Mouse (Mus musculus): ENCODE data around the gene Snhg11. TPM values are rescaled to one million over a fixed set of nuclear protein-coding genes. Genes with fewer than 3 reads are reported as not detected.

Snhg11 gene
- 6.5 and 10.0 TPM in 2 replicates for polyA plus RNA-seq (2014; fragmentation: Nextera tagmentation; extraction: Ambion mirVana)

DNA sequence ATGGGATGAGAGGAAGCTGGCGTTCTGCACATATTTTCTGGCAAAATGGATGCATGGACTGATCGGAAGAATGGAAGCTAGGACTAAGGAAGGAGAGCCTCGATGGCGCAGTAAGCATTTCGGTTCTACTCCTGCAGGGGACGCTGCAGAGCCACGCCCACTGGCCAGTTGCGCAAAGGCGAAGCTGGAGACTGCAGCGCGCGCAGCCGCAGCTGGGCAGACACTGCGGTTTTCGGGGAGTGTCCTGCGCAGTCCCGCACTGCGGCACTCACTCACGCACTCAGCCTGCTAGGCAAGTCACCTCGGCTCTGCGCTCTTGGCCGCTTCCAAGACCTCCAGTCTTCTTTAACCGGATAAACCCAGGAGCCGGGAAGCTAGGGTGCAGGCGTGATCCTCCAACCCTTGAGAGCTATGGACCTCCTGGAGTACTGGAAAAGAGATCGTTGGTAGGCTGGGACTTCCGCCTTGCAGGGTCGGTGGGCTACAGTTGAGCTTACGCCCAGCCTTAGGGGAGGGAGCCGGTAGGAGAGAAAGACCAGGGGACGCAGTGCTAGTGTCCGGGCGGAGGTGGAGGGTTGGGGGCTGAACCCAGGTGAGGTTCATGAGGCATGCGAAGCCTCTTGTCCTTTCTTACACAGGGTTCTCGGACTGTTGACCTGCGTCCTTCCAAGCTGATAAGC is at the start of gene Snhg11:
Gene Snhg11, plus strand, starts transcription at position 196 of the 680 bp plus-strand sequence.
- WGBS = 2% methylated on average over 36 of the region's 36 CpGs
- ATAC-seq (ENCODE audit: insufficient number of reproducible peaks, insufficient read depth, low FRiP score, low read depth) = 0 out of 2 replicates have a peak, but pooled peaks have one; percentile 42
- Histone ChIP-seq H3K4me2 (replicated peaks; ENCODE audit: low read depth, low read length) (peak within 1 kb of the TSS; percentile 60), H3K4me3 (ENCODE audit: low read depth, low read length) (peak within 1 kb of the TSS; percentile 29), H3K27ac (ENCODE audit: low read length) (no peak within 1 kb of the TSS), H3K27me3 (ENCODE audit: control insufficient read depth, insufficient read depth, low read length) (no peaks in the 10 kb centered on the region), H3K9me3 (ENCODE audit: control insufficient read depth, low read depth, low read length) (no peaks in the 10 kb centered on the region), H3K9ac (replicated peaks; ENCODE audit: low read depth, low read length) (0 out of 2 replicates have a peak within 1 kb of the TSS, but pooled peaks have one; percentile 6), H3K36me3 (ENCODE audit: control insufficient read depth, insufficient read depth, low read length) (no peaks in the 10 kb centered on the region), H3K4me1 (ENCODE audit: control insufficient read depth, insufficient read depth, low read length) (0 out of 2 replicates have a peak, but pooled peaks cover 7% of the 10 kb centered on the region)

- ATAC-seq (ENCODE audit: insufficient number of reproducible peaks, insufficient read depth, low FRiP score, low read depth) = no peak
- Histone ChIP-seq H3K27ac (ENCODE audit: low read length) (no peak overlapping the region), H3K4me3 (ENCODE audit: low read depth, low read length) (no peak overlapping the region), H3K9ac (replicated peaks; ENCODE audit: low read depth, low read length) (no peak overlapping the region), H3K36me3 (ENCODE audit: control insufficient read depth, insufficient read depth, low read length) (no peaks in the 10 kb centered on the region), H3K4me2 (replicated peaks; ENCODE audit: low read depth, low read length) (no peak overlapping the region), H3K9me3 (ENCODE audit: control insufficient read depth, low read depth, low read length) (no peaks in the 10 kb centered on the region), H3K4me1 (ENCODE audit: control insufficient read depth, insufficient read depth, low read length) (no peaks in the 10 kb centered on the region), H3K27me3 (ENCODE audit: control insufficient read depth, insufficient read depth, low read length) (no peaks in the 10 kb centered on the region)
- WGBS = 85% methylated on average over 13 of the region's 13 CpGs
Measured at GRCm38 (mm10) chr2:158334356-158334755, 41.1 kb upstream of the Snhg11 start.

DNA sequence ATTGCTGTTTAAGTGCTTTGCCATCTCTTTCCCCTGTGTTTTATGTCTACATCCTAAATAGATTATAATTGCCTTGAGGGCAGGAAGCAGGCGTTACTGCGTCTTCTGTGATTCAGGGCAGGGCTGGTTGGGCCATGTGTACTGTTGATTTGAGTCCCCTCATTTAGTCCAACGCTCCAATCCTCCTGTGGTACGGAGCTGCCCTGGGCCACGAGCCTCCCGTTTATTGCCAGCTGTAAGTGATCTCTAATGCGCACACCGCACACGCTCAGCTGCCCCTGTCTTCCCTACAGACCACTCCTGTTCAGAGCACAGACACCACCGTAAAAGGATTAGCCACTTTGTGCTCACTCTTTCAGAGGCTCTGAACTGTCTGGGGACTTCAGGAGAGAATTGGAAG is 37.7 kb upstream of the Snhg11 start:
- Histone ChIP-seq H3K4me1 (ENCODE audit: control insufficient read depth, insufficient read depth, low read length) (no peaks in the 10 kb centered on the region), H3K27ac (ENCODE audit: low read length) (no peak overlapping the region), H3K36me3 (ENCODE audit: control insufficient read depth, insufficient read depth, low read length) (no peaks in the 10 kb centered on the region), H3K4me2 (replicated peaks; ENCODE audit: low read depth, low read length) (no peak overlapping the region), H3K4me3 (ENCODE audit: low read depth, low read length) (no peak overlapping the region), H3K9ac (replicated peaks; ENCODE audit: low read depth, low read length) (no peak overlapping the region), H3K9me3 (ENCODE audit: control insufficient read depth, low read depth, low read length) (no peaks in the 10 kb centered on the region), H3K27me3 (ENCODE audit: control insufficient read depth, insufficient read depth, low read length) (no peaks in the 10 kb centered on the region)
- WGBS = 66% methylated on average over 10 of the region's 10 CpGs
- ATAC-seq (ENCODE audit: insufficient number of reproducible peaks, insufficient read depth, low FRiP score, low read depth) = no peak

DNA sequence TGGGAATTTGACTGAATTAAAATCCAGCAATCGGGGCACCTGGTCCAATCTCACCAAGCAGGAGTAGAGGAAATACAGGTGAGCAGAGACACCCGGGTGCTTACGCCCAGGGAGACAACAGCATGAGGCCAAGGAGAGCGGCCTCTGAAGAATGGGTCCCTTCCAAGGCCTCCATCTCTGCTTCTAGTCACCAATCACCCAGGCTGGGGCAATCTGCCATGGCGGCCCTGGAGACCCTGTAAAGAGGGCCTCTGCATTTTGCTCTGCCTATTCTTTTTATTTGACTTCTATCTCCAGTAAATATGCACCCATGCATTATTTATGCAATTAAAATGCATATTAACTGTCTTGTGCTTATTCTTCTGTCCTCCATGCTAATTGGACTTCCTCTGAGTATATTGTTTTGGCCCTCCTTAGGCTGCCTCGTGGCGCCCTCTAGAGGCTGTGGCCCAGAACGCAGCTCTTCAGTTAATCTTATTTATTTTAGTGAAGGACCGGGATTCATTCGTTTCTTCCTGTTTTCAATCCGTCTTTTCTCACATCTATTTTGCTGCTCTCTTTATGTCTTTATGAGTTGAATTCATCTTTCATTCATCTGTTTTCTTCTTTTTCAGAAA is 35.4 kb upstream of the Snhg11 start:
- no peaks in the 10 kb centered on the region for H3K36me3 ChIP-seq (ENCODE audit: control insufficient read depth, insufficient read depth, low read length)
- no peak overlapping the region for H3K4me3 ChIP-seq (ENCODE audit: low read depth, low read length)
- H3K4me2 ChIP-seq (replicated peaks; ENCODE audit: low read depth, low read length) = no peak overlapping the region
- H3K27me3 ChIP-seq (ENCODE audit: control insufficient read depth, insufficient read depth, low read length) = no peaks in the 10 kb centered on the region
- H3K4me1 ChIP-seq (ENCODE audit: control insufficient read depth, insufficient read depth, low read length) = no peaks in the 10 kb centered on the region
- no peak for ATAC-seq (ENCODE audit: insufficient number of reproducible peaks, insufficient read depth, low FRiP score, low read depth)
- no peak overlapping the region for H3K9ac ChIP-seq (replicated peaks; ENCODE audit: low read depth, low read length)
- 34% methylated on average over 11 of the region's 11 CpGs for WGBS
- H3K27ac ChIP-seq (ENCODE audit: low read length) = no peak overlapping the region
- H3K9me3 ChIP-seq (ENCODE audit: control insufficient read depth, low read depth, low read length) = no peaks in the 10 kb centered on the region

DNA sequence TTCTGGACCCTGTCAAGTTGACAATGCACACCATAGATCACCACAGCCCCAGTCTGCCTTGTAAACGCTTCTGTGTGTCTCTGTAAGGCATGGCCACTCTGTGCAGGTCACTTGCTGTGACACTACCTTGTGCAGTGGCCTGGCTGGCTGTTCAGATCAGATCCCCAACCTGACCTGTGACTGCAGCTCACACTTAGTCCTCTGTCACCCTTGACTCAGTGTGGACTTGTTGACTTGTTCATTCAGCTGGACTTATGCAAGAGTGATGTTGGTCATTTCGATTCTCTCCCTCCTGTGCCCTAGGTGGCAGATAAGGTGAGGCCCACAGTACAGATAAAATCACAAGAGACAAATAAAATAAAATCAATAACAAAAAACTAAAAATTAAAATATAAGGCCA is 34.1 kb upstream of the Snhg11 start:
- no peak overlapping the region for H3K27ac ChIP-seq (ENCODE audit: low read length)
- H3K27me3 ChIP-seq (ENCODE audit: control insufficient read depth, insufficient read depth, low read length) = no peaks in the 10 kb centered on the region
- ATAC-seq (ENCODE audit: insufficient number of reproducible peaks, insufficient read depth, low FRiP score, low read depth) = no peak
- H3K4me2 ChIP-seq (replicated peaks; ENCODE audit: low read depth, low read length) = no peak overlapping the region
- no peaks in the 10 kb centered on the region for H3K36me3 ChIP-seq (ENCODE audit: control insufficient read depth, insufficient read depth, low read length)
- no peaks in the 10 kb centered on the region for H3K9me3 ChIP-seq (ENCODE audit: control insufficient read depth, low read depth, low read length)
- WGBS = 55% methylated on average over 2 of the region's 2 CpGs
- no peak overlapping the region for H3K9ac ChIP-seq (replicated peaks; ENCODE audit: low read depth, low read length)
- no peaks in the 10 kb centered on the region for H3K4me1 ChIP-seq (ENCODE audit: control insufficient read depth, insufficient read depth, low read length)
- H3K4me3 ChIP-seq (ENCODE audit: low read depth, low read length) = no peak overlapping the region

DNA sequence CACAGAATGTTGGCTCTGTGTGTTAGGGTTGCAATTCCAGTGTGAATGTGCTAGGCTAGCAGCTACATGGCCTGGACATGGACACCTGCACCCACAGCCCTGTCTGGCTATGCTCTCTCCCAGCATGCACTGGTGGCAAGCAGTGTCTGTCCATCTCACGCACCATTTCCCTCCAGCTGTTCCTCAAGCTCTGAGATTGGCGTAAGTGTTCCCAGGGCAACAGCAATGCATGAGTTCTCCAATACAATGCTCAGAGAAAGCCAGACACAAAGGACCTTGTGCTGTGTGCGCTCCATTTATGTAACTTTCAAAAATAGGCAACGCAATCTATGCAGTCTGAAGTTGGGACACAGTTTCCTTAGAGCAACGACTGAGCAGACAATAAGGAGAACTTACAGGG is 31.9 kb upstream of the Snhg11 start:
- no peaks in the 10 kb centered on the region for H3K9me3 ChIP-seq (ENCODE audit: control insufficient read depth, low read depth, low read length)
- 79% methylated on average over 5 of the region's 5 CpGs for WGBS

DNA sequence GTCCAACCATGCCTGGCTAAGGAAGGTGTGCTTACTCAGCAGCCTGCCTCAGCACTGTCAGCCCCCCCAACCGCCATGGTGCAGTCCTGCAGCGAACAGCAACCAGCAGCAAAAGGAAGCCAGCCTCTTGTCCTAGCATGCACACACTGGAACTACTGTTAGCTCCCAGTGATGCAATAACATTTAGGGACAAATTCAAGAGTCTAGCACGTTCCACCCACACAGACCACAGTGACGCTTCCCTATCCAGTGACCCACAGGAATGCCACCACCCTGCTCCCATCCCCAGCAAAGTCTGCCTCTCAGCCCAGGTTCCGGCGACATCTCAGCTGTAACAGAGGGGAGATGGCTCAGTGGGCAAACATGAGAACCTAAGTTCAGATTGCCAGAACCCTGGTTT is 29.0 kb upstream of the Snhg11 start:
- Histone ChIP-seq H3K4me2 (replicated peaks; ENCODE audit: low read depth, low read length) (no peak overlapping the region), H3K27me3 (ENCODE audit: control insufficient read depth, insufficient read depth, low read length) (no peaks in the 10 kb centered on the region), H3K9me3 (ENCODE audit: control insufficient read depth, low read depth, low read length) (no peaks in the 10 kb centered on the region), H3K27ac (ENCODE audit: low read length) (no peak overlapping the region), H3K4me3 (ENCODE audit: low read depth, low read length) (no peak overlapping the region), H3K9ac (replicated peaks; ENCODE audit: low read depth, low read length) (no peak overlapping the region), H3K36me3 (ENCODE audit: control insufficient read depth, insufficient read depth, low read length) (no peaks in the 10 kb centered on the region), H3K4me1 (ENCODE audit: control insufficient read depth, insufficient read depth, low read length) (no peaks in the 10 kb centered on the region)
- ATAC-seq (ENCODE audit: insufficient number of reproducible peaks, insufficient read depth, low FRiP score, low read depth) = no peak
- 70% methylated on average over 6 of the region's 6 CpGs for WGBS

More for the DNA sequence above, 31.9 kb upstream of the Snhg11 start:
- no peak overlapping the region for H3K27ac ChIP-seq (ENCODE audit: low read length)
- H3K4me2 ChIP-seq (replicated peaks; ENCODE audit: low read depth, low read length) = no peak overlapping the region
- H3K4me3 ChIP-seq (ENCODE audit: low read depth, low read length) = no peak overlapping the region
- no peak for ATAC-seq (ENCODE audit: insufficient number of reproducible peaks, insufficient read depth, low FRiP score, low read depth)
- H3K36me3 ChIP-seq (ENCODE audit: control insufficient read depth, insufficient read depth, low read length) = no peaks in the 10 kb centered on the region
- no peaks in the 10 kb centered on the region for H3K27me3 ChIP-seq (ENCODE audit: control insufficient read depth, insufficient read depth, low read length)
- H3K4me1 ChIP-seq (ENCODE audit: control insufficient read depth, insufficient read depth, low read length) = no peaks in the 10 kb centered on the region
- H3K9ac ChIP-seq (replicated peaks; ENCODE audit: low read depth, low read length) = no peak overlapping the region

GRCm38 (mm10) chr2:158347868-158348267 is 27.6 kb upstream of the Snhg11 start:
- whole genome bisulfite sequencing = under 1% methylated on average over 6 of the region's 6 CpGs
- Histone ChIP-seq H3K36me3 (ENCODE audit: control insufficient read depth, insufficient read depth, low read length) (no peaks in the 10 kb centered on the region), H3K4me1 (ENCODE audit: control insufficient read depth, insufficient read depth, low read length) (no peaks in the 10 kb centered on the region), H3K9me3 (ENCODE audit: control insufficient read depth, low read depth, low read length) (no peaks in the 10 kb centered on the region), H3K27ac (ENCODE audit: low read length) (no peak overlapping the region), H3K27me3 (ENCODE audit: control insufficient read depth, insufficient read depth, low read length) (no peaks in the 10 kb centered on the region), H3K4me2 (replicated peaks; ENCODE audit: low read depth, low read length) (no peak overlapping the region), H3K4me3 (ENCODE audit: low read depth, low read length) (no peak overlapping the region), H3K9ac (replicated peaks; ENCODE audit: low read depth, low read length) (no peak overlapping the region)
- ATAC-seq (ENCODE audit: insufficient number of reproducible peaks, insufficient read depth, low FRiP score, low read depth) = no peak

Measured in stomach, embryonic 14.5 days (tissue).